ENCODE assay signal across 17 mouse cellular contexts in the genomic region with DNA sequence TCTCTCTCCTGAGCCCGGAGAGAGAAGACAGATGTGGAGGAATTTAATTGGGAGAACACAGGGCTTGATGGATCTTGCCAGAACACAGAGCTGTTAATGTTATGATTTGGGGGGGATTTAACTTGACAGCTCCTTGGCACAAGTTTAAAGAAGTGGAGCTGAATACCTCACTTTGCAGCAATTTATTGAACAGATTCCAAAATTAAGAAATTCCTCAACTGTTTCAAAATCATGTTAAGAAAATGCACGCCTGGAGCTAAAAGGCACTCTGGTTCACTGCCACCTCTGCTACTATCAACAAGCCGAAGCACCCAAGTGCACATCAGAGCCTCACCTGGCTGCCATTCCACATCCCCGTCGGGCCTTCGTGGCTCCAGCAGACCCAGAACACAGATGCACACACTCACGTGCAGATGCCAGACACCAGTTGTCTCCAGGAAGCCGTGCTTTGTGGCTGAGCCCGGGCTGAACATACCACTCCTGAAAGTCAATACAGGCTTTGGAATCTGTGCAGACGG. TPM values are rescaled to one million over a fixed set of nuclear protein-coding genes. Genes with fewer than 3 reads are reported as not detected.
DNase-seq lines count a peak whose midpoint lies in the region; ATAC-seq and TF ChIP-seq lines count a peak whose summit lies in the region.
"Had no signal": no experiment of that assay in that cellular context is flagged by ENCODE, and none has a peak within 500 bp of the region (broad histone marks: within the 10 kb centered on the region; RNA-seq: fewer than 3 reads in every experiment).

No protein-coding gene starts in this region.

- H3K4me1 ChIP-seq in CH12.LX (ENCODE audit: control insufficient read depth in 1 of 2, insufficient read depth in 2 of 2): no peaks in the 10 kb centered on the region
- H3K4me1 ChIP-seq in embryonic facial prominence, embryonic 14.5 days (ENCODE audit: control insufficient read depth, insufficient read depth, low read length): peaks cover 14% of the 10 kb centered on the region; the same call in 1 of the 2 replicates
- no peaks in the 10 kb centered on the region for H3K4me1 ChIP-seq in hindbrain, embryonic 14.5 days (replicated peaks; ENCODE audit: control insufficient read depth, insufficient read depth, low read length)
- H3K4me1 ChIP-seq: forebrain, embryonic 15.5 days; liver, embryonic 13.5 days; neural tube, embryonic 15.5 days had no signal

- ATAC-seq in embryonic facial prominence, embryonic 14.5 days (ENCODE audit: low read depth): peak; percentile 82
- ATAC-seq in hindbrain, embryonic 14.5 days (ENCODE audit: low FRiP score): no peak
- ATAC-seq: forebrain, embryonic 15.5 days; hindbrain, postnatal 0 days had no signal

- H3K9ac ChIP-seq in CH12.LX (ENCODE audit: insufficient read depth, low read depth): no peak overlapping the region
- no peak overlapping the region for H3K9ac ChIP-seq in embryonic facial prominence, embryonic 14.5 days (ENCODE audit: low read depth, low read length)
- no peak overlapping the region for H3K9ac ChIP-seq in hindbrain, embryonic 14.5 days
- H3K9ac ChIP-seq: forebrain, embryonic 15.5 days; liver, embryonic 13.5 days; neural tube, embryonic 15.5 days had no signal

- in situ Hi-C loops in CH12.LX (cut with MboI; ENCODE audit: low pct_ligation_motif_present, low pct_unique_long_range_greater_than_20kb, low sequenced_read_pairs): no loop called here

- no peak overlapping the region for H3K27ac ChIP-seq in gastrocnemius, adult 2 months
- H3K27ac ChIP-seq in CH12.LX (ENCODE audit: insufficient read depth, low read depth): no peak overlapping the region
- H3K27ac ChIP-seq in embryonic facial prominence, embryonic 14.5 days (replicated peaks; ENCODE audit: low read depth, low read length): peak overlapping the region; percentile 56
- H3K27ac ChIP-seq in hindbrain, embryonic 14.5 days: no peak overlapping the region
- H3K27ac ChIP-seq: forebrain, embryonic 15.5 days; hindbrain, postnatal 0 days; liver, embryonic 13.5 days; neural tube, embryonic 15.5 days had no signal

- TF ChIP-seq EP300 in CH12.LX (IDR thresholded peaks at IDR 0.05; ENCODE audit: low read length): no peak

- H3K4me3 ChIP-seq in gastrocnemius, adult 2 months: no peak overlapping the region
- H3K4me3 ChIP-seq in CH12.LX (replicated peaks in 1 of 3; ENCODE audit: low read depth in 2 of 3, low read length in 2 of 3, poor library complexity in 1 of 3): no peak overlapping the region
- H3K4me3 ChIP-seq in embryonic facial prominence, embryonic 14.5 days (ENCODE audit: low read depth, low read length): no peak overlapping the region
- no peak overlapping the region for H3K4me3 ChIP-seq in hindbrain, embryonic 14.5 days (replicated peaks; ENCODE audit: low read length)
- H3K4me3 ChIP-seq: forebrain, embryonic 15.5 days; liver, embryonic 13.5 days; neural tube, embryonic 15.5 days had no signal

- dilution Hi-C loops in CH12.LX (cut with MboI; ENCODE audit: extremely low pct_ligation_motif_present, extremely low pct_unique_long_range_greater_than_20kb, low sequenced_read_pairs): no loop called here

- no peaks in the 10 kb centered on the region for H3K36me3 ChIP-seq in CH12.LX (replicated peaks in 1 of 2; ENCODE audit: control insufficient read depth in 1 of 2, insufficient read depth in 1 of 2, low read length in 1 of 2)
- no peaks in the 10 kb centered on the region for H3K36me3 ChIP-seq in embryonic facial prominence, embryonic 14.5 days (ENCODE audit: control insufficient read depth, insufficient read depth, low read length)
- no peaks in the 10 kb centered on the region for H3K36me3 ChIP-seq in hindbrain, embryonic 14.5 days (replicated peaks; ENCODE audit: control insufficient read depth, insufficient read depth)
- H3K36me3 ChIP-seq: forebrain, embryonic 15.5 days; liver, embryonic 13.5 days; neural tube, embryonic 15.5 days had no signal

- H3K9me3 ChIP-seq in CH12.LX (replicated peaks; ENCODE audit: low read length): no peaks in the 10 kb centered on the region
- H3K9me3 ChIP-seq in embryonic facial prominence, embryonic 14.5 days (ENCODE audit: control insufficient read depth, low read length): no peaks in the 10 kb centered on the region
- H3K9me3 ChIP-seq in hindbrain, embryonic 14.5 days (ENCODE audit: control insufficient read depth, low read length): no peaks in the 10 kb centered on the region
- H3K9me3 ChIP-seq: forebrain, embryonic 15.5 days; liver, embryonic 13.5 days; neural tube, embryonic 15.5 days had no signal

- H3K27me3 ChIP-seq in CH12.LX (replicated peaks): peaks cover 28% of the 10 kb centered on the region
- H3K27me3 ChIP-seq in embryonic facial prominence, embryonic 14.5 days (replicated peaks; ENCODE audit: control insufficient read depth, insufficient read depth, low read length): no peaks in the 10 kb centered on the region
- H3K27me3 ChIP-seq in hindbrain, embryonic 14.5 days (ENCODE audit: control insufficient read depth, insufficient read depth, low read length): no peaks in the 10 kb centered on the region
- H3K27me3 ChIP-seq: forebrain, embryonic 15.5 days; liver, embryonic 13.5 days; neural tube, embryonic 15.5 days had no signal

- TF ChIP-seq POLR2A in CH12.LX (IDR thresholded peaks at IDR 0.05; ENCODE audit: low read depth, low read length): no peak

- H3K79me2 ChIP-seq in CH12.LX (replicated peaks; ENCODE audit: control insufficient read depth, extremely low read depth, insufficient read depth, poor library complexity, severe bottlenecking): no peaks in the 10 kb centered on the region

- no peak overlapping the region for H3K4me2 ChIP-seq in CH12.LX (ENCODE audit: insufficient read depth, low read depth, poor library complexity, severe bottlenecking)
- H3K4me2 ChIP-seq in embryonic facial prominence, embryonic 14.5 days (ENCODE audit: low read depth, low read length): no peak overlapping the region
- no peak overlapping the region for H3K4me2 ChIP-seq in hindbrain, embryonic 14.5 days (replicated peaks)
- H3K4me2 ChIP-seq: forebrain, embryonic 15.5 days; liver, embryonic 13.5 days; neural tube, embryonic 15.5 days had no signal

- intact Hi-C loops in gastrocnemius, adult 2 months (cut with DNase I): no loop called here
- intact Hi-C loops in gastrocnemius, postnatal 36 days (cut with DNase I): no loop called here

- DNase-seq in gastrocnemius, adult 2 months: peak; percentile 29
- DNase-seq in gastrocnemius, postnatal 36 days: no peak
- no peak for DNase-seq in CH12.LX (ENCODE audit: extremely low read depth)
- DNase-seq in embryonic facial prominence, embryonic 14.5 days (ENCODE audit: low spot score): peak; percentile 89
- peak; percentile 57 for DNase-seq in lung, postnatal 10 days
- no peak for DNase-seq in hindbrain, embryonic 14.5 days (ENCODE audit: low spot score)
- DNase-seq in layer of hippocampus, adult 9-10 months (ENCODE audit: low spot score): no peak
- DNase-seq in kidney, postnatal 36 days: no peak
- DNase-seq: adrenal gland, adult 2 months; cerebellum, adult 11-12 months; gastrocnemius, postnatal 14 days; kidney, postnatal 10 days; liver, embryonic 13.5 days had no signal

- TF ChIP-seq RAD21 in CH12.LX (IDR thresholded peaks at IDR 0.05; ENCODE audit: low read depth, low read length): no peak

- TF ChIP-seq CTCF in gastrocnemius, adult 2 months (IDR thresholded peaks at IDR 0.05): no peak
- no peak for TF ChIP-seq CTCF in CH12.LX (conservative IDR thresholded peaks at IDR 0.05 in 1 of 2, IDR thresholded peaks at IDR 0.05 in 1 of 2; ENCODE audit: low read depth in 2 of 2, low read length in 2 of 2)

- 31% methylated on average over 10 of the region's 10 CpGs for WGBS in embryonic facial prominence, embryonic 14.5 days
- 81% methylated on average over 10 of the region's 10 CpGs for WGBS in hindbrain, embryonic 14.5 days

TF ChIP-seq in CH12.LX, 34 proteins besides CTCF, POLR2A, EP300 and RAD21:
- TF ChIP-seq BHLHE40 (IDR thresholded peaks at IDR 0.05; ENCODE audit: low read depth, low read length) (peak; percentile 12; the same call in 1 of the 2 replicates), CHD2 (IDR thresholded peaks at IDR 0.05; ENCODE audit: low read length) (no peak)

RNA-seq across cellular contexts. Expression of gene Ryk, which starts 28.6 kb away (rescaled TPM):
- 10 to 100 TPM; 47.6 to 51.4 TPM for total RNA-seq in gastrocnemius, adult 2 months (2021)
- total RNA-seq in gastrocnemius, postnatal 36 days (2021): 10 to 100 TPM; 40.7 to 46.7 TPM
- total RNA-seq in CH12.LX (2012; rRNA removed) (12.8 and 13.3 TPM in 2 replicates), CH12.LX (2014; rRNA removed) (27.2 and 28.3 TPM in 2 replicates)
- 16.5 and 21.4 TPM in 2 replicates for polyA plus RNA-seq in CH12.LX (2012; ENCODE audit: insufficient read length, low read depth)
- 30.0 and 31.1 TPM in 2 replicates for polyA plus RNA-seq in embryonic facial prominence, embryonic 14.5 days (2014; fragmentation: Nextera tagmentation; extraction: Ambion mirVana)
- polyA plus RNA-seq in hindbrain, embryonic 14.5 days (2014; fragmentation: Nextera tagmentation; extraction: Ambion mirVana): 14.1 and 14.5 TPM in 2 replicates
- total RNA-seq: monocyte, adult 5-6 weeks had no signal

Comparison
In these comparisons a context has a peak if more than half of its experiments do, and no peak if none do; other contexts are left out.
1. DNase-seq: peak in gastrocnemius, adult 2 months (single experiment), embryonic facial prominence, embryonic 14.5 days (single experiment) and lung, postnatal 10 days (single experiment); none in gastrocnemius, postnatal 36 days (0 of 2), CH12.LX (single experiment), hindbrain, embryonic 14.5 days (single experiment), layer of hippocampus, adult 9-10 months (single experiment) and kidney, postnatal 36 days (0 of 2).